Mouse (Mus musculus) heart, embryonic 14.5 days (tissue): ENCODE data around the gene Reep6. TPM values are rescaled to one million over a fixed set of nuclear protein-coding genes. Genes with fewer than 3 reads are reported as not detected.
A peak's percentile ranks its signal among the peaks of the same experiment; 100 is the strongest.

Source experiments
- ATAC-seq: fragments of 200-750 bp; cut with Nextera tagmentation; 2 replicates; pipeline ENCODE4 v1.8.0; 2017; ENCODE audit warnings: low read depth, moderate TSS enrichment; ENCODE audit not compliant: insufficient number of reproducible peaks, insufficient read depth, low FRiP score
- H3K27ac ChIP-seq, 2 experiments: fragments of 200-500 bp in 1 of 2; fragments of 300-500 bp in 1 of 2; sonication (generic) in 1 of 2; replicated peaks in 1 of 2; 2 replicates each; pipeline ENCODE4 v1.5.1; 2012 to 2014; ENCODE audit warnings: low read depth in 2 of 2, low read length in 2 of 2, control low read depth in 1 of 2, mild to moderate bottlenecking in 1 of 2, mixed read lengths in 1 of 2; ENCODE audit not compliant: control insufficient read depth in 1 of 2, insufficient read depth in 1 of 2
- H3K27me3 ChIP-seq: fragments of 300-500 bp; sonication (generic); 2 replicates; pipeline ENCODE4 v1.6.1; 2014; ENCODE audit warnings: mild to moderate bottlenecking, low read length, control low read depth; ENCODE audit not compliant: control insufficient read depth, insufficient read depth
- H3K36me3 ChIP-seq: fragments of 300-500 bp; sonication (generic); 2 replicates; pipeline ENCODE4 v1.6.1; 2014; ENCODE audit warnings: mild to moderate bottlenecking, control low read depth, low read length, mixed read lengths; ENCODE audit not compliant: control insufficient read depth, insufficient read depth
- H3K4me1 ChIP-seq, 2 experiments: fragments of 200-500 bp in 1 of 2; fragments of 300-500 bp in 1 of 2; sonication (generic) in 1 of 2; 2 replicates each; pipeline ENCODE4 v1.6.1; 2012 to 2014; ENCODE audit warnings: low read length in 2 of 2, control low read depth in 1 of 2, mixed read lengths in 1 of 2; ENCODE audit not compliant: control insufficient read depth in 2 of 2, insufficient read depth in 2 of 2
- H3K4me2 ChIP-seq: fragments of 300-500 bp; sonication (generic); 2 replicates; pipeline ENCODE4 v1.6.1; 2014; ENCODE audit warnings: mild to moderate bottlenecking, low read length
- H3K4me3 ChIP-seq, 2 experiments: fragments of 200-500 bp in 1 of 2; fragments of 300-500 bp in 1 of 2; sonication (generic) in 1 of 2; 2 replicates each; pipeline ENCODE4 v1.5.1; 2012 to 2014; ENCODE audit warnings: low read length in 2 of 2, mild to moderate bottlenecking in 2 of 2, control low read depth in 1 of 2, low read depth in 1 of 2, moderate library complexity in 1 of 2; ENCODE audit not compliant: control insufficient read depth in 1 of 2, insufficient read depth in 1 of 2
- H3K9ac ChIP-seq: fragments of 300-500 bp; sonication (generic); 2 replicates; pipeline ENCODE4 v1.6.1; 2014; ENCODE audit warnings: mild to moderate bottlenecking, low read length
- H3K9me3 ChIP-seq: fragments of 300-500 bp; sonication (generic); 2 replicates; pipeline ENCODE4 v1.6.1; 2016; ENCODE audit warnings: low read length, control low read depth; ENCODE audit not compliant: control insufficient read depth
- WGBS: fragments of 180-500 bp; shearing (Covaris S2); extraction: QIAGEN DNeasy Blood & Tissue Kit; methylation state at CpG from one replicate; pipeline ENCODE4 v1.1.7; 2014; 5-methylcytosine and 5-hydroxymethylcytosine counted together
- microRNA-seq: library from miRNA; unstranded; fragments of <30 nt; microRNA quantifications from one replicate; pipeline ENCODE4, GENCODE M21; 2016
- polyA plus RNA-seq: library from polyadenylated mRNA; unstranded; fragments of >200 nt; fragmentation: Nextera tagmentation; extraction: Ambion mirVana; gene quantifications from 2 replicates; pipeline ENCODE4 v1.2.1, GENCODE M21; 2014

Reep6 gene
- polyA plus RNA-seq, 1 experiment from 2014 or later = 1.6 TPM

DNA sequence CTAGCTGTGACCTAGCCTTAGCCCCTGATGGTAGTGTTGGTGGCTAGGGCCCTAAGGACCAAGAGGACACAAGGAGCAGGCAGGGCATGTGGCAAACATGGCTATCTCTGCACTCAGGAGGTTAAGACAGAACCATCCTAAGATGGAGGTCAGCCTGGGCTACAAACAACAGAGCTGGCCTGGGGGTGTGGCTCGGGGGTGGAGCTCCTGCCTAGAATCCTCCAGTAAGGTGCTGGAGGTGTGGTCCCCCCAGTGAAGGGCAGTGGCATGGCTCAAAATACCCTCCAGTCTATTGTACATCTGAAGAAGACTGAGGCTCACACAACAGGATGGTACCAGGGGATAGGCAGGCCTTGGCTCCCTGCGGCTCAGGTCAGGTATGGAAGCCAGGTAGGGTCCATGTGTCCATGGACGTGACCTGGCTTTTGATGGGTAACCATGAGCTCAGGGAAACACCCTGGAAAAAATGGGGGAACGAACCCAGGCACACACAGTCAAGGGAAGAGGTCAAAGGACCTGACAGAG, 54.4 kb downstream of the Reep6 start:
- ATAC-seq = no peak
- Histone ChIP-seq H3K4me3 (no peak overlapping the region), H3K9me3 (no peaks in the 10 kb centered on the region), H3K9ac (peak overlapping the region; percentile 41), H3K36me3 (peaks cover 55% of the 10 kb centered on the region), H3K4me1 (peaks cover 23 to 30% of the 10 kb centered on the region in 2 experiments), H3K27ac (no peak overlapping the region), H3K4me2 (0 out of 2 replicates have a peak overlapping the region, but pooled peaks have one; percentile 96), H3K27me3 (no peaks in the 10 kb centered on the region)
- 83% methylated on average over 4 of the region's 4 CpGs for WGBS

DNA sequence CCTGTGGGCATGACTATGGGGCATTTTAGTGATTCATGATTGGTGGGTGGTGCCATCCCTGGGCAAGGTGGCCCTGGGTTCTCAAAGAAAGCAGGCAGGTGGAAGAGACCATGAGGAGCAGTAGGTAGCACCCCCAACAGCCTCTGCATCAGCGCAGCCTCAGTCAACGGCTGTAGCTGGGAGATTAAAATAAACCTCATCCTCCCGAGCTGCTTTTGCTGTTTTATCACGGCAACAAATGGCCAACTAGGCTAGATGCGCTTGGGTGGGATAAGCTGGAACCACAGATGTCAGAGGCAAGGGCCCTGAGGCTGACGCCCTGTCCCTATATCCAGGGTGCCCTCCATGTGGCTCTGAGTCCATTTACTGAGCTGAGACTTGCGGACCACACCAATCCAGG, 55.0 kb downstream of the Reep6 start:
- Histone ChIP-seq H3K27ac (no peak overlapping the region), H3K4me3 (peak overlapping the region; percentile 63 to 86; a peak in 3 of 4 replicates), H3K4me2 (peak overlapping the region; percentile 96), H3K27me3 (no peaks in the 10 kb centered on the region), H3K9me3 (no peaks in the 10 kb centered on the region), H3K4me1 (peaks cover 23 to 30% of the 10 kb centered on the region in 2 experiments), H3K36me3 (peaks cover 51% of the 10 kb centered on the region), H3K9ac (peak overlapping the region; percentile 96; the same call in 1 of the 2 replicates)
- 71% methylated on average over 7 of the region's 7 CpGs for WGBS
- no peak for ATAC-seq

DNA sequence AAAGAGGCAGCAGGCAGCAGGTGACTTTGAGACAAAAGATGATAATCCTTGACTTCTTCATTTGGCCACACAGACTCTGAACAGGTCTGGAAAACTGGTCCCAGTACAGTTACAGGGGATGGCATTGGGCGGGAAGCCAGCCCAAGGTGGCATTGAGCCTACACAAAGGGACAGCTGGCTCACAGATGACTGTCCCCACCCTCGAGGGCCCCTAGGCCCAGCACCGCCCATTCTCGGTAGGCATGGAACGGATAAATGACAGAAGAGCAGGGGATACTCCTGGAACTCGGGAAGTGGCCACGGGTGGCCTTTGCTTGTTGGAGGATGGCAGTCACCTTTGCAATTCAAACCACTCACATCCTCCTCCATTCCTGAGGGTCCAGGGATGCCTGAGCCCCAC, 55.6 kb downstream of the Reep6 start:
- 26% methylated on average over 7 of the region's 7 CpGs for WGBS
- H3K4me3 ChIP-seq = peak overlapping the region; percentile 63 to 86
- H3K27me3 ChIP-seq = no peaks in the 10 kb centered on the region
- ATAC-seq = no peak
- H3K4me2 ChIP-seq = peak overlapping the region; percentile 96
- no peaks in the 10 kb centered on the region for H3K9me3 ChIP-seq
- peaks cover 23 to 30% of the 10 kb centered on the region in 2 experiments for H3K4me1 ChIP-seq
- peak overlapping the region; percentile 96 for H3K9ac ChIP-seq
- H3K36me3 ChIP-seq = peaks cover 46% of the 10 kb centered on the region
- H3K27ac ChIP-seq = peak overlapping the region in 1 of 2 experiments; percentile 85; a peak in 2 of 4 replicates

Small RNA genes within 50 kb of the gene (microRNA-seq; reads per million reads assigned to microRNA genes)
- not detected for gene Gm22721

Other genes starting within 250 kb of the Reep6 start
- 9.5 and 9.6 TPM in 2 replicates for gene Sbno2, start 224.4 kb upstream of the Reep6 start, polyA plus RNA-seq
- gene Stk11, start 214.2 kb upstream of the Reep6 start, polyA plus RNA-seq = 14.6 and 17.7 TPM in 2 replicates
- gene Atp5d, start 191.3 kb upstream of the Reep6 start, polyA plus RNA-seq = 988 and 1,015 TPM in 2 replicates
- gene Cbarp, start 189.1 kb upstream of the Reep6 start, polyA plus RNA-seq = 1.6 and 2.6 TPM in 2 replicates
- 21.2 and 25.8 TPM in 2 replicates for gene Midn, start 181.7 kb upstream of the Reep6 start, polyA plus RNA-seq
- 79.4 and 80.7 TPM in 2 replicates for gene Cirbp, start 164.0 kb upstream of the Reep6 start, polyA plus RNA-seq
- 7.7 and 11.1 TPM in 2 replicates for gene 1600002K03Rik, start 157.0 kb upstream of the Reep6 start, polyA plus RNA-seq
- 8.4 and 10.1 TPM in 2 replicates for gene Efna2, start 150.5 kb upstream of the Reep6 start, polyA plus RNA-seq
- 28.5 and 29.3 TPM in 2 replicates for gene Mum1, start 103.5 kb upstream of the Reep6 start, polyA plus RNA-seq
- 721 and 734 TPM in 2 replicates for gene Ndufs7, start 80.8 kb upstream of the Reep6 start, polyA plus RNA-seq
- gene Gamt, start 68.9 kb upstream of the Reep6 start, polyA plus RNA-seq = 60.3 and 61.5 TPM in 2 replicates
- 25.0 and 27.5 TPM in 2 replicates for gene Dazap1, start 68.5 kb upstream of the Reep6 start, polyA plus RNA-seq
- gene Rps15, start 37.5 kb upstream of the Reep6 start, polyA plus RNA-seq = 648 and 723 TPM in 2 replicates
- 0.78 and 1.4 TPM in 2 replicates for gene Apc2, start 34.0 kb upstream of the Reep6 start, polyA plus RNA-seq
- gene 2310011J03Rik, start 9.4 kb upstream of the Reep6 start, polyA plus RNA-seq = 28.9 and 30.8 TPM in 2 replicates
- gene Pcsk4, start 455 bp upstream of the Reep6 start, polyA plus RNA-seq = 1.4 TPM in 2 replicates
- 6.8 and 7.8 TPM in 2 replicates for gene Adamtsl5, start 18.5 kb downstream of the Reep6 start, polyA plus RNA-seq
- not detected in 2 replicates for gene Plk5, start 26.5 kb downstream of the Reep6 start, polyA plus RNA-seq
- gene Mex3d, start 57.7 kb downstream of the Reep6 start, polyA plus RNA-seq = 3.9 and 6.3 TPM in 2 replicates
- 116 and 125 TPM in 2 replicates for gene Mbd3, start 69.6 kb downstream of the Reep6 start, polyA plus RNA-seq
- 2,007 and 2,169 TPM in 2 replicates for gene Uqcr11, start 76.9 kb downstream of the Reep6 start, polyA plus RNA-seq
- gene Tcf3, start 103.7 kb downstream of the Reep6 start, polyA plus RNA-seq = 48.6 and 54.0 TPM in 2 replicates
- gene Onecut3, start 164.9 kb downstream of the Reep6 start, polyA plus RNA-seq = not detected in 2 replicates
- gene Atp8b3, start 209.2 kb downstream of the Reep6 start, polyA plus RNA-seq = 0.08 and 0.09 TPM in 2 replicates
- gene Rexo1, start 231.6 kb downstream of the Reep6 start, polyA plus RNA-seq = 16.7 and 17.0 TPM in 2 replicates
- 3.5 and 5.0 TPM in 2 replicates for gene Klf16, start 247.4 kb downstream of the Reep6 start, polyA plus RNA-seq